Mouse (Mus musculus) layer of hippocampus, postnatal 25 days (tissue): ENCODE data around the gene Ms4a6b. TPM values are rescaled to one million over a fixed set of nuclear protein-coding genes. Genes with fewer than 3 reads are reported as not detected.
"Not testable (repeated sequence)": the region's sequence is repeated elsewhere in the genome, so short reads cannot be mapped to it uniquely, and the experiment has no call there.

Source experiments
- DNase-seq, 2 experiments: peaks; one replicate each; pipeline ENCODE4 v3.0.0; 2022; ENCODE audit warnings: mixed read lengths in 2 of 2, low spot score in 1 of 2; ENCODE audit errors: extremely low spot score in 1 of 2
- total RNA-seq, 2 experiments: library from RNA; stranded (reverse); gene quantifications; 2 replicates each; pipeline ENCODE4 v1.2.3; 2021

The Ms4a6b gene
- 1 to 10 TPM; 1.6 to 2.7 TPM for total RNA-seq

DNA sequence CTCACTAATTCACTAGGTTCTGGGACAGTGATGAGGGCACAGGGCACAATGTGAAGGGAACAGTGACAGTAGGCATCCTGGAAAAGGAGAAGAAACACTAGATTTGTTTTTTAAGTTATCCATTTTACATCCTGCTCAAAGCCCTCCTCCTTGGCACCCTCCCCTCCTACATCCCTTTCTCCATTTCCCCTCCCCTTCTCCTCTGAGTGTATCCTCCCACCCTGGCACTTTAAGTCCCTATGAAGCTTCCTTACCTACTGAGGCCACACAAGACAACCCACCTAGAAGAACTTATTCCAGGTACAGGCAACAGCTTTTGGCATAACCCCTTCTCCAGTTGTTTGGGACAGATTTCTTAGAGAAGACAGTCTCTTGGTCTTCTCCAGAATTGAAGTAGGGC lies at the start of gene Ms4a6b:
Gene Ms4a6b (plus strand): TSS at position 267 of the 400 bp plus-strand sequence.
- DNase-seq: no peak

DNA sequence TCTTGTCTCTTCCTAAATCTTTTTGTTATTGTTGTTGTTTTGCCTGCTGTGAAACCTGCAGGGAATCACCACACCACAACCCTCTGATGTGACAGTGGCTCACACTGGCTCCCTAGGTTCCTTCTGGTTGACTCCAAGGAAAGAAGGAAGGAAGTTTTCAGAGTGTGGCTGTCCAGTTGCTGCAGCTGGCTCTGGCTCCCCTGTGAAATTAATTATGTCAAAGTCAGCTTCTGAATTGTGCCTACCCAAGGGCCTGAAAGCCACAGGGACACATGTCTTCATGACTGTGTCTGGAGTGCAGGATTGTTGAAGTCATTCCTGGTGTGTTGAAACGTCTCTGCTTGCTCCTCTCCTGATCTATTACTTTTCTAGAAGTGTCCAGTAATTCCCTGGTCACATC lies 48.0 kb upstream of the Ms4a6b start:
- not testable (repeated sequence) for DNase-seq

GRCm38 (mm10) chr19:11469215-11469614 lies 47.1 kb upstream of the Ms4a6b start, which contains the start of gene Ms4a6c:
Gene Ms4a6c, plus strand, starts transcription at chr19:11469366.
- not testable (repeated sequence) for DNase-seq

GRCm38 (mm10) chr19:11479714-11480113 lies 36.6 kb upstream of the Ms4a6b start:
- DNase-seq: no peak

GRCm38 (mm10) chr19:11482684-11483083 lies 33.6 kb upstream of the Ms4a6b start:
- DNase-seq: no peak

- DNase-seq: no peak
Measured at GRCm38 (mm10) chr19:11483941-11484340, 32.4 kb upstream of the Ms4a6b start.

- DNase-seq: no peak
Measured at GRCm38 (mm10) chr19:11484388-11484787, 31.9 kb upstream of the Ms4a6b start.

- no peak for DNase-seq
Measured at GRCm38 (mm10) chr19:11485266-11485665, 31.0 kb upstream of the Ms4a6b start.

DNA sequence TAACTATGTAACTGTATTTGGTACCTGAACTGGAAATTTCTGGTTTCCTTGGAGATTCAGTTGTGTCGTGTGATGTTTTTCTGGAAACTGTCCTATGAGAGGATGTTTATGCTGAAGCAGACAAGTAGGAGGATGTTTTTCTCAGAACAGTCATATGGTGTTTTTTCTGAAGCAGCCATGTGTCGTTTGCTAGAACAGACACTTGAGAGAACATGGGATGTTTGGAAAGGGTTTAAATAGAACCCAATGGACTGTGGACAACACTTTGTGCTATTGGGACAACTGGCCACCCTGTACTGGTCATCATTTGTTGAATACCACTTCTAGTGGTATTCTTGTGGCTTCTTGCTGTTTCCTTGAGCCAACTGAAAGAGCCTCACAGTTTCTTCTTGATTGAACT lies 30.6 kb upstream of the Ms4a6b start, which contains the start of gene Gm8369:
Gene Gm8369 (plus strand): TSS at position 193 of the 400 bp plus-strand sequence.
- DNase-seq: peak in 1 of 2 experiments; percentile 9

DNA sequence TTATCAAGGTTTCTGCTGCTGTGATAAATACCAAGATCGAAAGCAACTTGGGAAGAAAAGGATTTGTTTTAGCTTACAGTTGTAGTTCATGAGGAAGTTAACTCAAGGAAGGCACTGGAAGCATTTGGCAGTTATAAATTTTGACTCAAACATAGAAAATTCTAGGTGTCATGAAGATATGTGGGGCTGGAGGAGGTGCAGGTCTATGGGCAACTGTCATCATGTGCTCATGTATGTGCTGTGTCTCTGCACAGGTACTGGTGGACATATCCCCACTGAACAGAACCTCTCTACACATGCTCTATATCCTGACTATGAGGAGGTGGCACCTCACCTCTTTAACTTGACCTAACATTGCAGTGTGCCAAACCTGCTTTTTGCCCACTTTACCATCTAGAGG lies 29.7 kb upstream of the Ms4a6b start:
- DNase-seq: no peak

DNA sequence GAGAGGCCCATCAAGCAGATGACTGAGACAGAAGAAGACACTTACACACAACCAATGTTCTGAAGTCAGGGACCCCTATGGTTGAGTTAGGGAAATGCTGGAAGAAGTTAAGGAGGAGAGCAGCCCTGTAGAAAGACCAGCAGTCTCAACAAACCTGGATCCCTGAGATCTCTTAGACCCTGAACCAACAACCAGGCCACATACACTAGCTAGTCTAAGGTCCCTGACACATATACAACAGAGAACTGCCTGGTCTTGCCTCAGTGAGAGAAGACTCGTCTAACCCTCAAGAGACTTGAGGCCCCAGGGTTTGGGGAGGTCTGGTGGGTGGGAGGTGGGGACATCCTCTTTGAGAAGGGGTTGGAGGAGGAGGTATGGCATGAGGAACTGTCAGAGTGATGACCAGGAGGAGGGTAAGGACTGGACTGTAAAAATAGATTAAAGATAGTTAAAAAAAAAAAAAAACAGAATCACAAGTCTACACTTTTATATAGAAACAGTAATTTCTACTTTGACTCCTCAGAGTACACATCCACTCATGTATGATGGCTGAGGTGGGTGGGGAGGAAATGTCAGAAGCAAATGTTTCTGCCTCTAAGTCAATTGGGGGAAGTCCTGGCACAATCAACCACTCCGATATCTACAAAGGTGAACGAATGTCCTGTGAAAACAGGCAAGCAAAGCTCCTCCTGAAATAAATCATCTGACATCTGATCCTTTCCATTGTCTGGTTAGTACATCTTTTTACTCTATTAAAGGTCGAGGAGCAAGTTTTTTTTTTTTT lies 24.7 kb upstream of the Ms4a6b start:
- DNase-seq: no peak

- DNase-seq: no peak
Measured at GRCm38 (mm10) chr19:11492671-11493070, 23.6 kb upstream of the Ms4a6b start.

GRCm38 (mm10) chr19:11494519-11494918 lies 21.8 kb upstream of the Ms4a6b start:
- no peak for DNase-seq

- DNase-seq: no peak
Measured at GRCm38 (mm10) chr19:11496361-11496760, 20.0 kb upstream of the Ms4a6b start.

DNA sequence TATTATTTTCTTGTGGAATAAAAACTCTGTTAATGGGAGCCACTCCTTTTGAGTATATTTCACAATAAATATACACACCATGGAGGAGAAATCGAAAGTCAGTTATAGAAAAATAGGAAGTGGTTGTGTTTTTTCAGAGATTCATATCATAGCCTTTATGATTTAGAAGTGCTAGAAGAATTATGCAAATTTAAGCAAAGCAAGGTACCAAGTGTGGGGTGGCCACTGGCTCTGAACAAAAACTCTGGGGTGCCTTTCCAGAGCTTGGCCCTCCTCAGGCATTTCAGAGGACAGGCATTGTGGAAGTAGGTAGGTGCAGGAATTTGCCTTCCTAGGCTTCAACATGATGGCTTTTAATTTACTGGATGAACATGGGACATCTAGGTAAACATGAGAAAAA lies 19.0 kb upstream of the Ms4a6b start:
- DNase-seq: not testable (repeated sequence)

DNA sequence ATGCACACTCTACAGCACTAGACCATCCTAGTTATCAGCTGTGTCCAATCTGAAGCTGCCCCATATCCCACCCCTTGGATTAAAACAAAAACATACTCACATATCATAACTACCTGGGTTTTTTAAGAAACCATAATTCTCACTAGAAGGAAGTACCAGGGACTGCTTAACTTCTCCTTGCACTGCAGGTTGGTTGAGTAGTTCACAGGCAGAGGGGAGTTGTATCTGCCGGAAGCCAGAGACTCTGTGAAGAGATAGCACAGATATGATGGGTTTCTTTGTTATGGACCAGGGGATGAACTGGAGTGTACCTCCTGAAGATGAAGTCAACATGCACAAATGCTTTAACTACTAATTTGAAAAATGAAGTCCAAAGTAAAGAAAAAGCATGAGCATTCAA lies 15.5 kb upstream of the Ms4a6b start:
- no peak for DNase-seq

DNA sequence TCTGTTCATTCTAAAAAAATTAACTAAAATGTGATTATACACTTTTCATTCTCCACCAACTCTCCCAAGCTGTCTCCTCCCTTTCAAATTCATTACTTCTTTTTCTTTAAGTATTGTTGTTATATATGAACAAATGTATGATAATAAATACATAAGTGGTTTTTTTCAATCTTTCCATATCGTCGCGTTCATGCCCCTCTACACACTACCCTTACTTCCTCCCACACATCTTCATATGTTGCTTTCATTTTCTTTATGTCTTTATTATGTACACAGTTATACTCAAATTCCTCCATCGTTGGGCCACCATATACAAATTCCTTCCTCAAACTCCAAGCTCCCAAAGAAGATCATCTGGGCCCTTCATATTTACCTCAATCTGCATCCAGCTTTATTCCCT lies 15.0 kb upstream of the Ms4a6b start:
- no peak for DNase-seq

DNA sequence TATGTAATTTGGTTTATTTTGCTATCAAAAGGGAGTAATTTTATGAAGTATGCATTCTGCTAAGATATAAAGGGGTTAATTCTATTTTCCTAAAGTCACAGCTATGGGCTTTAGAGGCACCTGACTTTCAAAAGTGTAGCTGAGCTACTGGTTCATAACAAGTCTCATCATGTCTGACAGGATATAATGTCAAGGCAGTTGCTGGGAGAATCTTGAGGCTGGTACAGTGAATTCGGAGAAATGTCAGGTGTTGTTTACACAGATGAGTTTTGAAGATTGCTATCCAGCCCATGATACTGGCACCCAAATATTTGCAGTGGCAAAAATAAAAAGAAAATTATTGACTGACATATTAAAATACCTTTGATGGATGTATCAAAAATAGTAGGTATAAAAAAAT lies 11.5 kb upstream of the Ms4a6b start:
- DNase-seq: no peak

DNA sequence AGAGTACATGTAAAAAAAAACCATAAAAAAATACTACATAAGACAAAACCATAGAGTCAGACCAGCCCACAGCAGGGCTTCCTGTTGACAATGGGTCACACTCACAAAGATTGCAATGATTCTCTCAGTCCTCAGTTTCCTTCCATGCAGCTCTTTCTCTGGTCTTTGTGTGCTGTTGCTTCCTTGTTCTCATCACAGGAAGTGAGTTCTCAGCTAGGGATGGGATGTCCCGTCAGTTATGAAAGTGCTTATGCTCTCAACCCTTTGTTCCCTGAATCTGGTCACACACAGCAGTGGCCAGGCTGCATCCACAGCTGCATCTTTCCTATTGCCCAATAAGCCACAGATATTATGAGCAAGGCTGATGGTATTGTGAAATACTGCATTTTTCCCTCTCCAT lies 2.9 kb upstream of the Ms4a6b start:
- no peak for DNase-seq

- no peak for DNase-seq
Measured at GRCm38 (mm10) chr19:11516845-11517244, 533 bp downstream of the Ms4a6b start.

DNA sequence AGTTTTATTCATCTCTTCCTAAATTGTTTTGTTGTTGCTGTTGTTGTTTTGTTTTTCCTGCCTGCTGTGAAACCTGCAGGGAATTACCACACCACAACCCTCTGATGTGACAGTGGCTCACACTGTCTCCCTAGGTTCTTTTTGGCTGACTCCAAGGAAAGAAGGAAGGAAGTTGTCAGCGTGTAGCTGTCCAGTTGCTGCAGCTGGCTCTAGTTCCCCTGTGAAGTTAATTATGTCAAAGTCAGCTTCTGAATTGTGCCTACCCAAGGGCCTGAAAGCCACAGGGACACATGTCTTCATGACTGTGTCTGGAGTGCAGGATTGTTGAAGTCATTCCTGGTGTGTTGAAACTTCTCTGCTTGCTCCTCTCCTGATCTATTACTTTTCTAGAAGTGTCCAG lies 1.1 kb downstream of the Ms4a6b start:
- not testable (repeated sequence) for DNase-seq

GRCm38 (mm10) chr19:11518356-11518755 lies 2.0 kb downstream of the Ms4a6b start:
- not testable (repeated sequence) for DNase-seq
